Mouse (Mus musculus): ENCODE data around the gene Cnbp.

Cnbp gene

DNA sequence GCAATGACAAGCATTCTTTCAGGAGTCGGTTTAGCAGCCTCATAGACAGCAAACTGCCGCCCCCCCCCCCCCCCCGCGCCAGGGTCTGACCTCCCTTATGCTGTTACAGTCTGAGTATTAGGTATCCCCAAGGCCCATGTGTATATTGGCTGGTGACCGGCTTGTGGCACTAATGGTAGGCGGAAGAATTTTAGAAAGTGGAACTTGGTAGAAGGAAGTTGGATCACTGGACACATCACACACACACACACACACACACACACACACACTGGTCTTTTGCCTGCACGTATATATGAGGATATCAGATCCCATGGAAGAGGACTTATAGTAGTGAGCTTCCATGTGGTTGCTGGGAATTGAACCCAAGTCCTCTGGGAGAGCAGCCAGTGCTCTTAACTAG lies 48.4 kb downstream of the Cnbp start:
- no peak for TF ChIP-seq GATA4 (IDR thresholded peaks at IDR 0.05; ENCODE audit: insufficient replicate concordance, low read length)

DNA sequence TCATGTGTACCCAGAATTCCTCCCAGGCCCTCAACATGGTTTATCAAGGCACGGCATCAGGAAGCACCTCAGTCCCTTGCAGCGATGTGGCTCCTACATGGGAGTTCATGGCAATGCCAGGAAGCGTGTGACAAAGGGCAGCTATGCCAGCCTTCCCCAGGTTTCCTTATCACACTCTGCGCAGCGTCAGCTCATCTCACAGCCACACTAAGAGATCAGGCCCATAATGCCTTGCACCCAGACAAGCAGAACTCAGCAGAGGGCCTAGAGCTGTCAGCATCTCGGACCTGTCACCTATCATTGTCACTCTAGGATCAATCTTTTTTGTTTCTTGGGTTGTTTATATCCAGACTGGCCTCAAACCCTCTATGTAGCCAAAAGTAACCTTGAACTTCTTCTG lies 51.3 kb downstream of the Cnbp start:
- TF ChIP-seq GATA4 (IDR thresholded peaks at IDR 0.05; ENCODE audit: insufficient replicate concordance, low read length) = no peak

DNA sequence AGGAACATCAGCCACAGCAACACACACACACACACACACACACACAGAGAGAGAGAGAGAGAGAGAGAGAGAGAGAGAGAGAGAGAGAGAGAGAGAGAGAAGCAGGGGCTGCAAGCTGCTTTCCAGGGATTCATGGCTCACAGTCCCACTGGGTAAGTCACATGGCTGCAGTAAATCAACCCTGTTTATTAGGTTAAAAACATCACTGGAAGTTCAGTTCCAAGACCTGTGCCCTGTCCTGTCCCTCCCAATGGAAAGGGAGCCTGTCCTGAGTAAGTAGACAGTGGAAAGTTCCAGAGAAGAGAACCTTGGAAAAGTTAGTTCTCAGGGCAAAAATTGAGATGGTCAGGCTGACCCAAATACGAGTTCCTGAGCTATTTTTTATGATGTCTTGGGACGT lies 53.6 kb downstream of the Cnbp start:
- no peak for TF ChIP-seq GATA4 (IDR thresholded peaks at IDR 0.05; ENCODE audit: insufficient replicate concordance, low read length)

DNA sequence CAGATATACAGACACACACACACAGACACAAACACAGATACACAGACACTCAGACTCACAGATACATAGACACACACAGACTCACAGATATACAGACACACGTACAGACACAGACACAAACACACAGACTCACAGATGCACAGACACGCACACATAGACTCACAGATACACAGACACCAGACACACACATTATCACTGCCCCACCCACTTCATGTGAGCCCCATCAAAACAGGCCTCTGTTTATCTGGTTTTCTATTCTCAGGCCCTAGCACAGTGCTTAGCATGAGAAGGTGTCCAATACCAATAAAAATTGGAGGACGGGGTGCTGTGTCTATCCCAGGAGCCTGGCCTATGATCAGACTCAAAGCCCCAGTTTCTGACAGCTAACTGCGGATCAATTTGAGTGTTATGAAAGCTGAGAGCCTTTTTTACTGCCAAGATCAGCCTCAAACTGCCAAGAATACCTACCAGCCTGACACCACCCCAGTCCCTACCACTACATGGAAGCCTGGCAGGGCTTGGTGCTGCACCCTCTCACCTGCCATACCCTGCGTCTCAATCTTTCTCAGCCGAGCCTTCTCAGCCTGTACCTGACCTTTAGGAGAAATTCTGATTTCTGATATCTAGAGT lies 54.5 kb downstream of the Cnbp start:
- TF ChIP-seq GATA4 (IDR thresholded peaks at IDR 0.05; ENCODE audit: insufficient replicate concordance, low read length) = no peak

DNA sequence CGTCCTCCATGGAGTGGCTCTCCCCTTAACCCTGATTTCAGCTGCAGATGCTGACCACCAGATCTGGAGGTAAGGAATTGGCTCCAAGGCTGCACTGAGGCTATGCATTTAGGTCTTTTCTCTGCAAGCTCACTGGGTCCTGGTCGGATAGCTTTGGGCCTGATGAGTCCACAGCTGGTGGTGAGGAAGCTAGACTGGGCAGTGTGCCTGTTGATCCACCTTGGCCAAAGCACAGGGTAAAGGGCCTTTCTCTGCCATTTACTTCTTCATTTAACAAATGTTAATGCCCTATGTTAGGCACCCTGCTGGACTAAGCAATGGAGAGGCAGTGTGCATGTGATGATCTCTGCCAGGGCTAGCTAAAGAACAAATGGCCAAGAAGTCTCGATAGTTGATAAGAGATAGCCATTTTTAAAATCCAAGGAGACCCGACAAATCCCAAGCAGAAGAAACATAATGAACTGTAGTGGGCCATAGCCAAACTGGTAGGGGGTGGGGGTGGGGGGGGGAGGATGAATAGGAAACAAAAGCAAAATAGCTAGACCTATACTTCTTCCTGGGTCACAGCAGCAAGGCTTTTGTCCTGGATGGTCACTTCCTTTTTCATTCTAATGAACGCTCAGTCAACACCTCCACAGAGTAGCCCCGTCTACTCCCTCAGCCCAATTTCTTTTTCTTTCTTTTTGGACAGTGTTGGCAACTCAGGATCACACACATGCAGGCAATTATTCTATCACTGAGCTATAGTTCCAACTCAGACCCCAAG lies 55.3 kb downstream of the Cnbp start:
- no peak for TF ChIP-seq GATA4 (IDR thresholded peaks at IDR 0.05; ENCODE audit: insufficient replicate concordance, low read length)

DNA sequence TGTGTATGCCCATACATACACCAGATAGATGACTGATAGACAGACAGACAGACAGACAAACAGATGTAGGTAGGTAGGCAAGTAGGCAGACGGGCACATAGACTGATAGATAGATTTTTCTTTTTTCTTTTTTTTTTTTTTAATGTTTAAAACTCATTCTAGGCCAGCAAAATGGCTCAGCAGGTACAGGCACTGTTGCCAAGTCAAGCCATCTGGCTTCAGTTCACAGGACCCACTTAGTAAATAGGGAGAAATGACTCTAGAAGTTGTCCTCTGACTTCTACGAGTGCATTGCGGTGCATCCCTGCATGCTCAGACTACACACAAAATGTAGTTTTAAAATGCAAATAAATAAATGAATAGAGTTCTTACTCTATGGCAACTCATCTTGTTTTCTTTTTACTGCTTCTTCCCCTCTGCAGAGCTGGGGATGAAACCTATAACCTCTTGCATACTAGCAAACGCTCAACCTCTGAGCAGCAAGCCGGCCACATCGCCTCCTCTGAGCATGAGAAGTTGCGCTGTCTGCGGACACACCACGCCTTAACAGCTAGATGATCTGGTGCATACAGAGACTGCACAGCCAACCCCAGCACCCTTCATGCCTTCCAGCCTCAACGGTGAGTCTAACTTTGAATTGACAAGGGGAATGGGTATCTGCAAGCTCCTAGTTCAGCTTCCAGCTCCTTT lies 56.9 kb downstream of the Cnbp start:
- TF ChIP-seq GATA4 (IDR thresholded peaks at IDR 0.05; ENCODE audit: insufficient replicate concordance, low read length) = no peak

Data from liver, adult (tissue).